Mouse (Mus musculus) midbrain, embryonic 15.5 days (tissue): ENCODE results near the gene Jsrp1. TPM values are rescaled to one million over a fixed set of nuclear protein-coding genes. Genes with fewer than 3 reads are reported as not detected.

Source experiments
- ATAC-seq: fragments of 200-750 bp; cut with Nextera tagmentation; replicated peaks from 2 replicates; pipeline ENCODE4 v1.8.0; 2017; ENCODE audit warnings: moderate TSS enrichment
- H3K27ac ChIP-seq: fragments of 300-500 bp; sonication (generic); 2 replicates; pipeline ENCODE4 v1.5.1; 2015; ENCODE audit warnings: mild to moderate bottlenecking, inconsistent platforms
- H3K27me3 ChIP-seq: fragments of 300-500 bp; sonication (generic); replicated peaks from 2 replicates; pipeline ENCODE4 v1.6.1; 2015; ENCODE audit warnings: inconsistent platforms
- H3K36me3 ChIP-seq: fragments of 300-500 bp; sonication (generic); replicated peaks from 2 replicates; pipeline ENCODE4 v1.6.1; 2015; ENCODE audit warnings: inconsistent platforms
- H3K4me1 ChIP-seq: fragments of 300-500 bp; sonication (generic); 2 replicates; pipeline ENCODE4 v1.6.1; 2015; ENCODE audit warnings: inconsistent platforms
- H3K4me2 ChIP-seq: fragments of 300-500 bp; sonication (generic); 2 replicates; pipeline ENCODE4 v1.6.1; 2015; ENCODE audit warnings: inconsistent platforms, mild to moderate bottlenecking, moderate library complexity
- H3K4me3 ChIP-seq: fragments of 300-500 bp; sonication (generic); 2 replicates; pipeline ENCODE4 v1.5.1; 2015; ENCODE audit warnings: mild to moderate bottlenecking, inconsistent platforms
- H3K9ac ChIP-seq: fragments of 300-500 bp; sonication (generic); 2 replicates; pipeline ENCODE4 v1.6.1; 2015; ENCODE audit warnings: mild to moderate bottlenecking, inconsistent platforms
- H3K9me3 ChIP-seq: fragments of 300-500 bp; sonication (generic); 2 replicates; pipeline ENCODE4 v1.6.1; 2016; ENCODE audit warnings: inconsistent platforms
- whole genome bisulfite sequencing: fragments of 180-500 bp; shearing (Covaris S2); methylation state at CpG from one replicate; pipeline ENCODE4 v1.1.7; 2015; ENCODE audit warnings: mixed read lengths; 5-methylcytosine and 5-hydroxymethylcytosine counted together
- polyA plus RNA-seq: library from polyadenylated mRNA; unstranded; fragments of >200 nt; fragmentation: Nextera tagmentation; extraction: Ambion mirVana; gene quantifications from 2 replicates; pipeline ENCODE4 v1.2.1, GENCODE M21; 2015

The Jsrp1 gene
- polyA plus RNA-seq, 1 experiment from 2014 or later, result 0.59 TPM

- H3K4me3 ChIP-seq, result no peak overlapping the region
- no peak overlapping the region for H3K4me2 ChIP-seq
- H3K36me3 ChIP-seq, result peaks cover 34% of the 10 kb centered on the region
- no peak overlapping the region for H3K9ac ChIP-seq
- H3K27ac ChIP-seq, result no peak overlapping the region
- H3K9me3 ChIP-seq, result no peaks in the 10 kb centered on the region
- no peak for ATAC-seq
- peaks cover 31% of the 10 kb centered on the region for H3K27me3 ChIP-seq
- peaks cover 37% of the 10 kb centered on the region for H3K4me1 ChIP-seq
- 13% methylated on average over 3 of the region's 3 CpGs for whole genome bisulfite sequencing
These were observed 7.4 kb downstream of the Jsrp1 start for GRCm38 (mm10) chr10:80805925-80806324.

- H3K4me1 ChIP-seq, result peaks cover 37% of the 10 kb centered on the region
- no peak overlapping the region for H3K4me2 ChIP-seq
- H3K27me3 ChIP-seq, result peaks cover 26% of the 10 kb centered on the region
- H3K36me3 ChIP-seq, result peaks cover 34% of the 10 kb centered on the region
- WGBS, result 85% methylated on average over 4 of the region's 5 CpGs
- H3K4me3 ChIP-seq, result no peak overlapping the region
- H3K9me3 ChIP-seq, result no peaks in the 10 kb centered on the region
- H3K9ac ChIP-seq, result no peak overlapping the region
- no peak for ATAC-seq
- H3K27ac ChIP-seq, result no peak overlapping the region
These were observed 8.0 kb downstream of the Jsrp1 start for GRCm38 (mm10) chr10:80805322-80805721.

GRCm38 (mm10) chr10:80804916-80805315 lies 8.4 kb downstream of the Jsrp1 start, which contains the start of gene Amh:
Gene Amh, plus strand, starts transcription at chr10:80805243.
- no peak within 1 kb of the TSS for H3K27ac ChIP-seq
- 74% methylated on average over 6 of the region's 6 CpGs for WGBS
- H3K36me3 ChIP-seq, result peaks cover 34% of the 10 kb centered on the region
- peaks cover 22% of the 10 kb centered on the region for H3K27me3 ChIP-seq
- no peak within 1 kb of the TSS for H3K4me3 ChIP-seq
- H3K9me3 ChIP-seq, result no peaks in the 10 kb centered on the region
- H3K4me2 ChIP-seq, result no peak within 1 kb of the TSS
- no peak within 1 kb of the TSS for H3K9ac ChIP-seq
- ATAC-seq, result no peak
- peaks cover 39% of the 10 kb centered on the region for H3K4me1 ChIP-seq

GRCm38 (mm10) chr10:80804340-80804739 lies 9.0 kb downstream of the Jsrp1 start:
- no peak overlapping the region for H3K27ac ChIP-seq

GRCm38 (mm10) chr10:80802996-80803395 lies 10.3 kb downstream of the Jsrp1 start:
- Histone ChIP-seq H3K9me3 (no peaks in the 10 kb centered on the region), H3K4me2 (no peak overlapping the region), H3K9ac (no peak overlapping the region), H3K27me3 (peaks cover 6% of the 10 kb centered on the region; the same call in 1 of the 2 replicates), H3K4me1 (peaks cover 35% of the 10 kb centered on the region), H3K36me3 (peaks cover 34% of the 10 kb centered on the region), H3K27ac (no peak overlapping the region), H3K4me3 (no peak overlapping the region)
- 80% methylated on average over 3 of the region's 3 CpGs for WGBS
- no peak for ATAC-seq

More at GRCm38 (mm10) chr10:80804340-80804739, 9.0 kb downstream of the Jsrp1 start:
- peaks cover 45% of the 10 kb centered on the region for H3K4me1 ChIP-seq
- peaks cover 19% of the 10 kb centered on the region; the same call in 1 of the 2 replicates for H3K27me3 ChIP-seq
- H3K36me3 ChIP-seq, result peaks cover 34% of the 10 kb centered on the region
- H3K9ac ChIP-seq, result no peak overlapping the region
- 96% methylated on average over 2 of the region's 2 CpGs for WGBS
- no peaks in the 10 kb centered on the region for H3K9me3 ChIP-seq
- no peak overlapping the region for H3K4me3 ChIP-seq
- H3K4me2 ChIP-seq, result no peak overlapping the region
- no peak for ATAC-seq

- ATAC-seq, result no peak
- Histone ChIP-seq H3K9me3 (no peaks in the 10 kb centered on the region), H3K4me3 (no peak overlapping the region), H3K4me2 (no peak overlapping the region), H3K9ac (no peak overlapping the region), H3K36me3 (peaks cover 34% of the 10 kb centered on the region), H3K4me1 (peaks cover 30% of the 10 kb centered on the region), H3K27me3 (0 out of 2 replicates have a peak, but pooled peaks cover 5% of the 10 kb centered on the region), H3K27ac (no peak overlapping the region)
- 94% methylated on average over 10 of the region's 10 CpGs for WGBS
These were observed 10.9 kb downstream of the Jsrp1 start for GRCm38 (mm10) chr10:80802204-80802912.

GRCm38 (mm10) chr10:80799070-80799566 lies 14.2 kb downstream of the Jsrp1 start:
- no peak for ATAC-seq
- peak overlapping the region; percentile 97 for H3K4me3 ChIP-seq
- H3K27me3 ChIP-seq, result no peaks in the 10 kb centered on the region
- H3K36me3 ChIP-seq, result peaks cover 45% of the 10 kb centered on the region
- H3K9me3 ChIP-seq, result no peaks in the 10 kb centered on the region
- peak overlapping the region; percentile 92 for H3K4me2 ChIP-seq
- WGBS, result 3% methylated on average over 18 of the region's 18 CpGs
- peaks cover 33% of the 10 kb centered on the region for H3K4me1 ChIP-seq
- H3K27ac ChIP-seq, result peak overlapping the region; percentile 92
- peak overlapping the region; percentile 99 for H3K9ac ChIP-seq

GRCm38 (mm10) chr10:80798150-80799006 lies 14.9 kb downstream of the Jsrp1 start, which contains the start of the genes Sf3a2 and Plekhj1:
Gene Sf3a2, plus strand, starts transcription at chr10:80798198.
Gene Plekhj1, minus strand, starts transcription at chr10:80798626.
- peak within 1 kb of the TSS; percentile 92 for H3K27ac ChIP-seq
- no peaks in the 10 kb centered on the region for H3K27me3 ChIP-seq
- peak; percentile 93 for ATAC-seq
- H3K9ac ChIP-seq, result peak within 1 kb of the TSS; percentile 99
- H3K4me1 ChIP-seq, result peaks cover 33% of the 10 kb centered on the region
- H3K4me2 ChIP-seq, result peak within 1 kb of the TSS; percentile 92
- H3K9me3 ChIP-seq, result no peaks in the 10 kb centered on the region
- peaks cover 43% of the 10 kb centered on the region for H3K36me3 ChIP-seq
- under 1% methylated on average over 104 of the region's 104 CpGs for WGBS
- H3K4me3 ChIP-seq, result peak within 1 kb of the TSS; percentile 97

- H3K27ac ChIP-seq, result peak overlapping the region; percentile 92
- peak overlapping the region; percentile 92 for H3K4me2 ChIP-seq
- H3K27me3 ChIP-seq, result no peaks in the 10 kb centered on the region
- H3K9me3 ChIP-seq, result no peaks in the 10 kb centered on the region
- 2% methylated on average over 58 of the region's 59 CpGs for WGBS
- peaks cover 33% of the 10 kb centered on the region for H3K4me1 ChIP-seq
- peak; percentile 79 for ATAC-seq
- H3K9ac ChIP-seq, result peak overlapping the region; percentile 99
- peak overlapping the region; percentile 97 for H3K4me3 ChIP-seq
- peaks cover 37% of the 10 kb centered on the region for H3K36me3 ChIP-seq
These were observed 15.8 kb downstream of the Jsrp1 start for GRCm38 (mm10) chr10:80797186-80798149.

GRCm38 (mm10) chr10:80796307-80796848 lies 16.9 kb downstream of the Jsrp1 start:
- Histone ChIP-seq H3K27me3 (no peaks in the 10 kb centered on the region), H3K27ac (no peak overlapping the region), H3K9me3 (no peaks in the 10 kb centered on the region), H3K4me2 (peak overlapping the region; percentile 92), H3K9ac (peak overlapping the region; percentile 18; the same call in 1 of the 2 replicates), H3K36me3 (peaks cover 37% of the 10 kb centered on the region), H3K4me3 (peak overlapping the region; percentile 97), H3K4me1 (peaks cover 33% of the 10 kb centered on the region)
- ATAC-seq, result no peak
- WGBS, result 82% methylated on average over 9 of the region's 9 CpGs

- Histone ChIP-seq H3K36me3 (peaks cover 47% of the 10 kb centered on the region), H3K4me2 (no peak overlapping the region), H3K4me3 (no peak overlapping the region), H3K27ac (no peak overlapping the region), H3K9me3 (no peaks in the 10 kb centered on the region), H3K4me1 (peaks cover 26% of the 10 kb centered on the region), H3K9ac (no peak overlapping the region), H3K27me3 (no peaks in the 10 kb centered on the region)
- ATAC-seq, result no peak
- 86% methylated on average over 8 of the region's 8 CpGs for WGBS
These were observed 18.5 kb downstream of the Jsrp1 start for GRCm38 (mm10) chr10:80794750-80795149.
